Mouse (Mus musculus) G1E (cell line): ENCODE measurements around the gene Cdkal1. TPM values are rescaled to one million over a fixed set of nuclear protein-coding genes. Genes with fewer than 3 reads are reported as not detected.

ENCODE experiments used
- ATAC-seq: 2 replicates; pipeline ENCODE4 v1.8.0; 2016; ENCODE audit warnings: mild to moderate bottlenecking; ENCODE audit not compliant: insufficient number of reproducible peaks, poor library complexity, low FRiP score, severe bottlenecking; ENCODE audit errors: extremely low read depth
- DNase-seq: peaks from one replicate; pipeline ENCODE4 v3.0.0; 2012; ENCODE audit warnings: low spot score
- H3K27me3 ChIP-seq: 2 replicates; pipeline ENCODE4 v1.6.1; 2012; ENCODE audit warnings: mild to moderate bottlenecking, low read length, inconsistent platforms; ENCODE audit not compliant: insufficient read depth
- H3K36me3 ChIP-seq: replicated peaks from 2 replicates; pipeline ENCODE3; 2012; ENCODE audit warnings: mild to moderate bottlenecking, inconsistent platforms
- H3K4me1 ChIP-seq: 2 replicates; pipeline ENCODE4 v1.6.1; 2012; ENCODE audit warnings: low read depth, low read length, inconsistent platforms, mixed read lengths; ENCODE audit not compliant: insufficient read depth
- H3K4me3 ChIP-seq: 2 replicates; pipeline ENCODE4 v1.5.1; 2012; ENCODE audit warnings: low read depth, mild to moderate bottlenecking, inconsistent platforms, low read length, moderate library complexity, mixed read lengths
- H3K9me3 ChIP-seq: replicated peaks from 2 replicates; pipeline ENCODE4 v1.6.1; 2012; ENCODE audit warnings: inconsistent platforms
- CTCF ChIP-seq: IDR thresholded peaks from 2 replicates; pipeline ENCODE4 v1.5.1; 2012; ENCODE audit warnings: low read depth, low read length, inconsistent platforms, mixed read lengths
- GATA1 ChIP-seq: IDR thresholded peaks from 2 replicates; pipeline ENCODE4 v1.6.1; 2012; ENCODE audit warnings: borderline replicate concordance, low read length, inconsistent platforms, mixed read lengths
- GATA2 ChIP-seq: IDR thresholded peaks from 2 replicates; pipeline ENCODE4 v1.6.1; 2012; ENCODE audit warnings: low read depth, low read length, inconsistent platforms, borderline replicate concordance
- POLR2AphosphoS5 ChIP-seq: IDR thresholded peaks from 2 replicates; pipeline ENCODE4 v1.6.1; 2012; ENCODE audit warnings: low read depth, low read length, inconsistent platforms; ENCODE audit not compliant: insufficient replicate concordance
- TAL1 ChIP-seq: conservative IDR thresholded peaks from 2 replicates; pipeline ENCODE4 v1.6.1; 2012; ENCODE audit warnings: low read depth, low read length, inconsistent platforms, mixed read lengths
- polyA plus RNA-seq: library from polyadenylated mRNA; stranded (reverse); fragments of >175 nt; gene quantifications from 2 replicates; pipeline ENCODE4 v1.2.3, GENCODE M21; 2012
- total RNA-seq, 2 experiments: library from RNA; stranded (forward) in 1 of 2; stranded (reverse) in 1 of 2; fragments of 200-1000 nt in 1 of 2; fragments of >200 nt in 1 of 2; fragmentation: Nextera tagmentation in 1 of 2; gene quantifications; 2 replicates each; pipeline ENCODE4 v1.2.3; 2014 to 2017

Cdkal1 gene
- total and polyA plus RNA-seq, 3 experiments = 0.98 to 53.9 (median 35.6) TPM

DNA sequence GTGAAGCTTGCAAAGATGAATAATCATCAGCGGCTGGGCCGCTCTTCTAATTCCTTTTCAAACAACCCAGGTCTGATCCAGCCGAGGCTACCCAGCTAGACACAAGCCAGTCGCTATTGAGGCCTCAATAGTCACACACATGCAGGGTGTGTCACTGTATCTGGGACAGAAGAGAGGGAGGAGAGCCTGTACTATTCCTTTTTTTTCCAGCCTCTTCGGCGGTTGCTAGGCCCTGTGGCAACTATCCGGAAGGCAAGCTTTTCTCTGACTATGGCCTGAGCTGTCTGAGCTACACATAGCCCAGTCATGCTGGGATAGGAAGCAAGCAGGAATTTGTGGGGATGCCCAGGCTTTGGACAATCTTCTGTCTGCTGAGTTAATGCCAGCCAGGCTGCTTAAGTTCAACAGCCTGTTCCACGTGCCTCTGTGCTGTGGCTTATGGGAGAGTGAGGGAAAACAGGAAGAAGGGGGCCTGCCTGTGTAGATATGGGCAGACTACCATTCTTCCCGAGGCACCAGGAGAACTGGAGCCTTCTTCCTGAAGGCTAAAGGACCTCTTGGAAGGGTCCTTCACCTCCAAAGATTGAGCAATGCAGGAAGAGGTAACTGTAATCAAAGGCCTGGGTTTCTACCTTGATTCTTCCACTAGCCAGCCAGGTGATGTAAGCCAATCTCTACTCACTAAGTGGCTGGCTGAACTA lies 658.5 kb downstream of the Cdkal1 start:
- TF ChIP-seq TAL1 (no peak), CTCF (no peak), GATA1 (no peak), POLR2AphosphoS5 (no peak), GATA2 (no peak)
- peaks cover 4% of the 10 kb centered on the region; the same call in 1 of the 2 replicates for H3K27me3 ChIP-seq
- DNase-seq (no peak), ATAC-seq (no peak)
- H3K36me3 ChIP-seq = no peaks in the 10 kb centered on the region
- no peak overlapping the region for H3K4me3 ChIP-seq
- no peaks in the 10 kb centered on the region for H3K9me3 ChIP-seq
- H3K4me1 ChIP-seq = no peaks in the 10 kb centered on the region

GRCm38 (mm10) chr13:29195722-29196121 lies 659.8 kb downstream of the Cdkal1 start:
- Histone ChIP-seq H3K9me3 (no peaks in the 10 kb centered on the region), H3K36me3 (no peaks in the 10 kb centered on the region), H3K4me3 (no peak overlapping the region), H3K4me1 (no peaks in the 10 kb centered on the region), H3K27me3 (peaks cover 4% of the 10 kb centered on the region; the same call in 1 of the 2 replicates)
- DNase-seq (no peak), ATAC-seq (no peak)
- no peak for TF ChIP-seq GATA1

- ATAC-seq = no peak
- Histone ChIP-seq H3K36me3 (no peaks in the 10 kb centered on the region), H3K27me3 (peaks cover 4% of the 10 kb centered on the region; the same call in 1 of the 2 replicates), H3K4me1 (no peaks in the 10 kb centered on the region), H3K9me3 (no peaks in the 10 kb centered on the region), H3K4me3 (no peak overlapping the region)
- TF ChIP-seq POLR2AphosphoS5 (no peak), TAL1 (no peak), CTCF (no peak), GATA1 (no peak), GATA2 (no peak)
- DNase-seq = no peak
Observed at GRCm38 (mm10) chr13:29194946-29195345, 660.5 kb downstream of the Cdkal1 start.

DNA sequence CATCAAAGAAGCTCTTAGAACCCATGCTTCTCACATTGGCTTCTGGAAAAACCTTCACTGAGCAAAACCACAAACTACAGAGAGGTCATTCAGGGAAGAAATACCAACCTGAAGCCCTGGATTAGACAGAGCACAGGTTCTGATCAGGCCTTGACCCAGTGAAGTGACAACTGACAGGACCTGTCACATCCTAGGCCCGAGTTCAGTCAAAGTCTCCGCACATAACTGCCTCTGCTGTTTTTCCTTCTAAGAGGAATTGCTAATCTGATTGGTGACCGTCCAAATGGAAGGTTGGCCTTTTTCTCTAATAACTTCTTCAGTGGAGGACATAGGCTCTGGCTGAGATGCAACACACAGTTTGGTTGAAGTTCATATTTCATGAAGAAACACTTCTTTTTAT lies 662.8 kb downstream of the Cdkal1 start:
- H3K4me3 ChIP-seq = no peak overlapping the region

DNA sequence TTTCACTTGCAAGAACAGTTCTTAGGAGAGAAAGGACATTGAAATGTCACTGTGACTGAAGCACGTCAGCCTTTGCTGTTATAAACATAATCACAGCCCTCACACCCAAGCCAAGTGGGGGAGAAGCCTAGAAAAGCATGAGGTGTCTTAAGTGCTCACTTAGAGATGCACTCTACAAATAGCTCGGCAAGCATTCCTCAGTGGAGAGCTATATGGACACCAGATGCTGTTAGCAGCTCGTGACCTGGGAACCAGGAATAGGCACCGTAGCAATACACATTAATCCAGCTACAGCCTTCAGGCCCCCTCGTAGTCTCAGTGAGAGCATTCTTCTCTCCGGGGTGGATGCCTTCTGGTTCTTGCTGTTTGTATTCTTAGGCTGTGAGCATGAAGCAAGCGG lies 664.9 kb downstream of the Cdkal1 start:
- TF ChIP-seq TAL1 (no peak), GATA1 (no peak), CTCF (no peak), GATA2 (no peak)
- ATAC-seq (no peak), DNase-seq (no peak)
- Histone ChIP-seq H3K36me3 (no peaks in the 10 kb centered on the region), H3K9me3 (no peaks in the 10 kb centered on the region), H3K4me3 (no peak overlapping the region), H3K4me1 (no peaks in the 10 kb centered on the region), H3K27me3 (no peaks in the 10 kb centered on the region)

More for the DNA sequence above, 662.8 kb downstream of the Cdkal1 start:
- no peaks in the 10 kb centered on the region for H3K4me1 ChIP-seq
- no peaks in the 10 kb centered on the region for H3K27me3 ChIP-seq
- ATAC-seq (no peak), DNase-seq (no peak)
- no peak for TF ChIP-seq TAL1
- no peaks in the 10 kb centered on the region for H3K9me3 ChIP-seq
- H3K36me3 ChIP-seq = no peaks in the 10 kb centered on the region

DNA sequence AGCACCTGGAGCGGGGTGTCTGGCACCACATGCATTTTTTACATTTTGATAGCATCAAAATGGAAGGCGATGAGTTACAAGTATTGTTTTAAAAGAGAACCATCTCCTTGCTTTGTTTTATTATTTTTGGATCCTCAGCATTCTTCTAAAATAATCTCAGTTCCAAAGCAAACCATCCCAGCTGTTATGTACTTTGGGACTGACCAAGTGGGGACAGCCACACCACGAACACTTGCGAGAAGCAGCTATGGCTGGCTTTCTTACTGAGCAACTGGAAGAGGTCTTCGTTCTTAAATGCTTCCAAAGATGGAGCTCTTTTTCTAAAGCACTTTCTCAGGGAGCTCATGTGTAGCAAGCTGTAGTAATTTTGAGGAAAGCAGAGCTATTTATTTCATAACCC lies 668.7 kb downstream of the Cdkal1 start:
- ATAC-seq (no peak), DNase-seq (no peak)
- no peaks in the 10 kb centered on the region for H3K27me3 ChIP-seq
- H3K4me3 ChIP-seq = no peak overlapping the region
- TF ChIP-seq CTCF = no peak
- no peak for TF ChIP-seq TAL1
- no peak for TF ChIP-seq GATA1
- no peak for TF ChIP-seq POLR2AphosphoS5
- TF ChIP-seq GATA2 = no peak
- no peaks in the 10 kb centered on the region for H3K4me1 ChIP-seq
- H3K36me3 ChIP-seq = no peaks in the 10 kb centered on the region
- no peaks in the 10 kb centered on the region for H3K9me3 ChIP-seq

DNA sequence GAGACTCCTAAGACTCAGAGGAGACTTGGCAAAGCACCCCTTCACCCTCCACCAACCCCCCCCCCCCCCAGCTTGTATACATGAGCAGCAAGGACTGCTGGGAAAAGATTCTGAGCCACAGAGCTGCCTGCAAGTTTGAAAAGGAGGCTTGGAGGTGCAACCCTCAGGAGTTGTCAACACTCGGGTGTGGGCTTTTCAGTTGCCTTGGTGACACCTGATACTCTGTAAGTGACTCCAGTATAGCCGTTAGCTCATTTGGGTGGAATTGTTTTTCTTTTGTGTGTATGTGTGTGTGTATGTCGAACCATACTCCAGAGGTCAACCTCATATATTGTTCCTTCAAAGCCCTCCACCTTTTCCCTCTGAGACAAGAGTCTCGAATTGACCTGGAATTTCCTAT lies 669.9 kb downstream of the Cdkal1 start:
- H3K4me1 ChIP-seq = no peaks in the 10 kb centered on the region
- no peak overlapping the region for H3K4me3 ChIP-seq
- no peak for ATAC-seq
- H3K9me3 ChIP-seq = no peaks in the 10 kb centered on the region
- TF ChIP-seq CTCF (no peak), GATA1 (no peak), POLR2AphosphoS5 (no peak), GATA2 (no peak)
- no peak for DNase-seq
- no peaks in the 10 kb centered on the region for H3K36me3 ChIP-seq
- H3K27me3 ChIP-seq = no peaks in the 10 kb centered on the region
